Mouse (Mus musculus): ENCODE data around the gene Rhox11.
"Not testable (repeated sequence)": the region's sequence is repeated elsewhere in the genome, so short reads cannot be mapped to it uniquely, and the experiment has no call there.

Gene Rhox11

DNA sequence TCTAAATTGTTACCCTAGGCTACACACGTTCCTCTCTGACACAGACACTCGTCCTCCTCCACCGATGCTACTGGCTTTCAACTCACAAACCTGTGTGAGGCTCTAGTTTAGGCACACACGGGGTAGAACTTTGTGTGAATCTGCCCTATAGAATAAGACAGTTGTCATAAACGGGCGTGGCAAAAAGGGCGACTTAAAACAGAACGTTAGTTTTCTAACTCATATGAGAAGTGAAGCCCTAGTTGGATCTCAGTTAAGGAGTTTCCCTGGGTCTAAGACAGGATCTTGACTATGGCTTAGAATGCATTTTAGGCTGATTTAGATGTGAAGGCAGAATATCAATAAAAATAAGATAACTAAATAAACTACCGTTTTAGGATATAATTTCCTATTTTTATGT is at the start of gene Rhox11:
Rhox11 (minus strand) TSS at position 101 of the 400 bp plus-strand sequence.
- DNase-seq = no peak

DNA sequence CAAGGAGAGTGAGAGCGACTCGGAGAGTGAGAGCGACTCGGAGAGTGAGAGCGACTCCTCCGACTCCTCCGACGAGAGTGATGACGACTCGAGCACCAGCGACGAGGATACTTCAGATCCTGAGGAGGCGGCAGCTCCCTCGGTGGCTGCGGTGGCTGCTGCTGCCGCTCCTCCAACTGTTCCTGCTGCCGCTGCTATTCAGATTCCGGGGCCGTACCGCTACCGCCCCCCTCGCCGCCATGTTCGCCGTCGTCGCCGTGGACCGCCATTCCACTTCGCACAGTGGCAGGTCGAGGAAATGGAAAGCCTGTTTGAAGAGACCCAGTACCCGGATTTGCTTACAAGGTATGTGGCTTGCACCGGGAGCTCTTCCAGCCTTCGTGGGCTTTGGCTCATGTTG is 36.5 kb upstream of the Rhox11 start:
- DNase-seq = no peak

DNA sequence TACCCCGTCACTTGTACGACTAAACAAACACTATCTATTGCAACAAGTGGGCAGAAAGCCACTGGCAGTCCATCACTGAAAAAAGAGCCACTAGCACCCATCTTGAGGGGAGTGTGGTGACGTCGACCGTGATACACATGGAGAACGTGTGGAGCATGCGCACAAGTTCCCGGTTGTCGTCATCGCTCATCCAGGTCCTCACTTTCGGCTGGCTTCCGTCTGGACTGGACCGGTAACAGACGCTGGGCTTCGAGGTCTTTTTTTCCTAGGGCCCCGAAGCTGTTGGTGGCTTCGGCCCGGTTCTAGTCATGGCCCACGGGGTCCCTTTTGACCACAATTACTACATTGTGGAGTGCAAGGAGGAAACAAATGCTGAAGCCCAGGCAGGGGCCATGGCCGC is 36.0 kb upstream of the Rhox11 start, which contains the start of gene Rhox13:
Rhox13 (plus strand) TSS at position 238 of the 400 bp plus-strand sequence.
- no peak for DNase-seq

DNA sequence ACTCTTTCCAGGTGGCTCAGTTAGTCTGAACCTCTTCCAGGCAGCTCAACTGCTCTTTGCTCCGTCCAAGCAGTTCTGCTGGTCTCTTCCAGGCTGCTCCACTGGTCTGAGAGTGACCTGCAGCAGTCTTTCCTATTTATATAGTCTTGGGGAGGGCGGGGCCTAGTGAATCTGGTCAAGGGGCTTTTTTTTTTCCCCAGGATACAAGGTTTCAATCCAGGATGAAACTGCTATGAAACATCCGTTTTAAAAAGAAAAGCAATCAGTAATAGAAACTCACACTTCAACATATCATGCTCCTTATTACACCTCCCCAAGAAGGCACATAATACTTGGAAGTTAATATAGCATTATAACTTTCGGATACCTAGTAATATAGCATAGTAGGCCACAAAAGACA is 25.9 kb upstream of the Rhox11 start, which contains the start of gene Rhox12:
Rhox12 (minus strand) TSS at position 101 of the 400 bp plus-strand sequence.
- no peak for DNase-seq

DNA sequence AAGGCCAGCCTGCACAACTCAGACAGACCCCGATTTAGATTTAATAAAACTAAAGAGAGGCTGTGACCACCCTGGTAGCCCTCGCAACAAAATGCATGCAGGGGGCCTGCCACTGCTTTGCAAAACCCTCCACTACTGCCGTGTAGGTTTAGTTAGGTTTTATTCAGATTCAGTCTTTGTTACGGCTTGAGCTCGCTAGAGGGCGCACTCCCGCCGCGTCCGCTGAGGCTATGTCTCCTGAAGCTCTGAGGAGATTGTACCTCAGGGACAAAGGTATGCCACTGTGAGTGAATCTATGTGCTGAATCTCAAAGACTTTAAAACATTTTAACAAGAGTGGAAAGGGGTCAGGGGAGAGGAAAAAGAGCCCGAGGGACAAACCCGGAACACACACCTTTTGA is 715 bp downstream of the Rhox11 start:
- peak; percentile 18 for DNase-seq

DNA sequence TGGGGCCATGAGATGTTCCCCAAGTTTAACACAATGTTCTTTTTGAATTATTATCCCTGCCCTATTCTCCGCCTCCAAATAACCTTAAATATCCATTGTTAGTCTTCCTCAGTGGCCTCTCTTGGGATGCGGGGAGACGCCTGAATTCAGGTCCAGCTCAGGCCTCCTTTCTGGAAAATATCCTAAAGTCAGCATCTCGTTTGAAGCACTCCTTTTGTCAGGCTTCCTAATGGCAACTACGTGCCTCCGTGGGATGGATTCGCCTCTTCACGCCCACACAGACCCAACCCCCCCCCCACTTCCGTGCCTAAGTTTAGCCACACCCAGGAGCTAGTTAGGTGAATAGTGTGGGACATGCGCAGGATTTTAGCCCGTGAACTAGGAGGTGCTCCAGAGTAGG is 18.8 kb downstream of the Rhox11 start, which contains the start of gene Rhox10:
Rhox10 (plus strand) TSS at position 301 of the 400 bp plus-strand sequence.
- no peak for DNase-seq

DNA sequence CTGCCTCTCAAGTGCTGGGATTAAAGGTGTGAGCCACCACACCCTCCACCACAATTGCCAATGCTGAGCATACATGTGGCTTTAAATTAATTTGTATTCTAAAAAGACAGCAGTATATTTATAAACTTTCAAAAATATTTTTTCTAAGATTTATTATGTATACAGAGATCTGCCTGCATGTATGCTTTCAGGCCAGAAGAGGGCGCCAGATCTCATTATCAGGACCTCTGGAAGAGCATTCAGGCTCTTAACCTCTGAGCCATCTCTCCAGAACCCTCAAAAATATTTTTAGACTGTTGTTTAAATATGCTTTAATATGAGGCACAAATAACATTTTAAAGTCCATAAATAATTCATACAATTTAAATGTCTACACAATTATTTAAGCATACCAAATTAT is 23.4 kb downstream of the Rhox11 start:
- DNase-seq = no peak

DNA sequence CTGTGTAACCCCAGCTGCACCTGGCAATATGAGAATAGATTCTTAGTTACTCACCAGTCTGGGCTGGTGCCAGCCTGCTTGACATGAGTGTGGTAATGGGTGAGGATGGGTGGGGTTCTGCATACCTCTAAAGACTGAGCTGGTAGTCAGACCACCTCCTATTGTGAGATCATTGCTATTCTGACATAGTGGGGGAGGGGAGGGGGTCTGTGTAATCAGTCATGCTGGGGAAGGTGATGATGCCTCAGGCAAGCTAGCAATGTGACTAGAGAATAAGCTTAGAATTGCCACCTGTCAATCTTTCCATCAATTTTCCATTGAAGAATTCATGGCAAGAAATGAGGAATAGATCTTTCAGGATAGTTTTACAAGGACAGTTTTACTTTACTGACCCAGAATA is 41.9 kb downstream of the Rhox11 start, which contains the start of gene Btg1-ps2:
Btg1-ps2 (minus strand) TSS at position 101 of the 400 bp plus-strand sequence.
- not testable (repeated sequence) for DNase-seq

DNA sequence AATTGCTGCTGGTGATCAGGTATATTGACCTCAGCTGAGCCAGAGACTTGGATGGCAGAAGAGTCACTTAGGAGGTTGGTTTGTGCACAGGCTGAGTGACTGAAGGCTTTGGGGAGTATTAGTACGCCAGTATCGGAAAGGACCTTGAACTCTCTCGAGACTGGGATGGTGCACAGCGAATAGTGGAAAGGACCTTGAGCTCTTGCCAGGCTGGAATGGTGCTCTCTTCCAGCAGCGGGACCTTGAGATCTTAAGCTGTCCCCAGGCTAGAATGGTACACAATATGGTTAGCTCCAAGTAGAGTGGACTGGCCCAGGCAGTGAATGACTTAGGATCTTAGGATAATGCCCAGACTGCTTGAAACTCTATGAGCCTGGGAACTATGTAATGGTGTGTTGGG is 45.3 kb downstream of the Rhox11 start:
- no peak for DNase-seq

DNA sequence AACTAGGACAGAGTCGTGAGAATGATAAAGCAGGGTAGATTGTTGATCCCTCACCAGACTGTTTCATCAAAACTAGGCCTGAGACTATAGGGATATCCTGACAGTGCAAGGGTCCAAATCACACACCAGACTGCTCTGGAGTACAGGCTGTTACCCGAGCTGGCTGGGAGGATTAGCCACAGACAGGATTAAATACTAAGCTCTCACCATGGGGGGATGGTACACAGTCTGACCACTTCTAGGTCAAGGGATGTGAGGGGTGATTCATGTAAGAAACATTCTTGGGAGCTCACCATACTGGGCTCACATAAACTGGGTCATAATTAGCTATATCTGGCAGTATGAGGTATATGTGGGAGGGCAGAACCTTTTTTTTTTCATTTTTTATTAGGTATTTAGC is 51.1 kb downstream of the Rhox11 start:
- DNase-seq = no peak
